ENCODE assay signal across 25 mouse cellular contexts in genomic region chr15:81885418-81885934, GRCm38 (mm10). TPM values are rescaled to one million over a fixed set of nuclear protein-coding genes. Genes with fewer than 3 reads are reported as not detected.
A peak's percentile ranks its signal among the peaks of the same experiment; 100 is the strongest.
DNase-seq lines count a peak whose midpoint lies in the region; ATAC-seq and TF ChIP-seq lines count a peak whose summit lies in the region.
"Had no signal": no experiment of that assay in that cellular context is flagged by ENCODE, and none has a peak within 500 bp of the region (broad histone marks: within the 10 kb centered on the region; RNA-seq: fewer than 3 reads in every experiment).

No protein-coding gene starts in this region.

- no peak overlapping the region for H3K9ac ChIP-seq in kidney, postnatal 0 days (ENCODE audit: low read depth, low read length)
- no peak overlapping the region for H3K9ac ChIP-seq in liver, adult 2 months (ENCODE audit: low read depth, low read length)
- no peak overlapping the region for H3K9ac ChIP-seq in liver, postnatal 0 days (replicated peaks)
- H3K9ac ChIP-seq: embryonic facial prominence, embryonic 13.5 days; forebrain, embryonic 12.5 days; heart, embryonic 13.5 days; hindbrain, embryonic 12.5 days had no signal

- no peak for TF ChIP-seq EP300 in liver, postnatal 0 days (IDR thresholded peaks at IDR 0.05; ENCODE audit: low read depth)

- TF ChIP-seq POLR2A in liver, adult 2 months (IDR thresholded peaks at IDR 0.05; ENCODE audit: extremely low read depth, insufficient read depth, low read length): no peak

- H3K79me2 ChIP-seq in liver, adult 2 months (ENCODE audit: control insufficient read depth, insufficient read depth, low read length): peaks cover 59% of the 10 kb centered on the region

- peak overlapping the region; percentile 62 for H3K27ac ChIP-seq in kidney, postnatal 0 days
- H3K27ac ChIP-seq in liver, adult 2 months (replicated peaks; ENCODE audit: insufficient read depth, low read depth, low read length): peak overlapping the region; percentile 6; the same call in 1 of the 2 replicates
- no peak overlapping the region for H3K27ac ChIP-seq in liver, postnatal 0 days (ENCODE audit: low read depth)
- H3K27ac ChIP-seq: embryonic facial prominence, embryonic 13.5 days; forebrain, embryonic 12.5 days; heart, embryonic 13.5 days; hindbrain, embryonic 12.5 days had no signal

- no peak for TF ChIP-seq CTCF in kidney, postnatal 0 days (IDR thresholded peaks at IDR 0.05; ENCODE audit: low read depth)
- TF ChIP-seq CTCF in liver, adult 2 months (IDR thresholded peaks at IDR 0.05; ENCODE audit: low read depth, low read length): no peak
- TF ChIP-seq CTCF in liver, postnatal 0 days (IDR thresholded peaks at IDR 0.05; ENCODE audit: low read depth): no peak

- no peaks in the 10 kb centered on the region for H3K4me1 ChIP-seq in kidney, postnatal 0 days (replicated peaks; ENCODE audit: insufficient read depth, low read length)
- H3K4me1 ChIP-seq in liver, adult 2 months (ENCODE audit: control insufficient read depth, insufficient read depth, low read length): peaks cover 33% of the 10 kb centered on the region
- H3K4me1 ChIP-seq in liver, postnatal 0 days (ENCODE audit: insufficient read depth): peaks cover 23% of the 10 kb centered on the region
- H3K4me1 ChIP-seq: embryonic facial prominence, embryonic 13.5 days had no signal

- WGBS in kidney, postnatal 0 days: 26% methylated on average over 3 of the region's 3 CpGs
- WGBS in liver, adult 2 months: 69% methylated on average over 3 of the region's 3 CpGs
- 92% methylated on average over 3 of the region's 3 CpGs for WGBS in liver, postnatal 0 days (ENCODE audit: insufficient replicate concordance)

- H3K4me3 ChIP-seq in kidney, postnatal 0 days (replicated peaks; ENCODE audit: low read depth, low read length): no peak overlapping the region
- no peak overlapping the region for H3K4me3 ChIP-seq in liver, adult 2 months (ENCODE audit: insufficient read depth, low read depth, low read length)
- no peak overlapping the region for H3K4me3 ChIP-seq in liver, postnatal 0 days (ENCODE audit: low read depth, low read length)
- H3K4me3 ChIP-seq: embryonic facial prominence, embryonic 13.5 days; forebrain, embryonic 12.5 days; heart, embryonic 13.5 days; hindbrain, embryonic 12.5 days had no signal

- H3K9me3 ChIP-seq in kidney, postnatal 0 days (replicated peaks; ENCODE audit: low read length): no peaks in the 10 kb centered on the region
- no peaks in the 10 kb centered on the region for H3K9me3 ChIP-seq in liver, postnatal 0 days (ENCODE audit: low read length)
- H3K9me3 ChIP-seq: embryonic facial prominence, embryonic 13.5 days; forebrain, embryonic 12.5 days; G1E; heart, embryonic 13.5 days; hindbrain, embryonic 12.5 days had no signal

- no peaks in the 10 kb centered on the region for H3K27me3 ChIP-seq in kidney, postnatal 0 days (ENCODE audit: insufficient read depth, low read length)
- no peaks in the 10 kb centered on the region for H3K27me3 ChIP-seq in liver, adult 2 months (ENCODE audit: control insufficient read depth, insufficient read depth, low read length)
- no peaks in the 10 kb centered on the region for H3K27me3 ChIP-seq in liver, postnatal 0 days (ENCODE audit: insufficient read depth, low read length)
- H3K27me3 ChIP-seq: embryonic facial prominence, embryonic 13.5 days; forebrain, embryonic 12.5 days; heart, embryonic 13.5 days; hindbrain, embryonic 12.5 days had no signal

- ATAC-seq in kidney, postnatal 0 days (replicated peaks; ENCODE audit: low FRiP score, low read depth): peak; percentile 37; the same call in 1 of the 2 replicates
- ATAC-seq in liver, postnatal 0 days: no peak
- ATAC-seq: CD4-positive, CD25-positive, alpha-beta regulatory T cell, adult 4 months; forebrain, embryonic 16.5 days had no signal

- peak; percentile 9 for DNase-seq in embryo, embryonic 10.5 days (ENCODE audit: low spot score)
- DNase-seq in embryo, embryonic 10 days (ENCODE audit: low spot score): no peak
- DNase-seq in kidney, adult 9 months: peak; percentile 32
- DNase-seq in kidney, postnatal 10 days: no peak
- peak; percentile 60 for DNase-seq in kidney, postnatal 0 days (ENCODE audit: low spot score)
- DNase-seq in kidney, postnatal 36 days: no peak
- no peak for DNase-seq in liver, adult 2 months (ENCODE audit: extremely low read depth, low read depth, low spot score)
- no peak for DNase-seq in liver, postnatal 0 days
- DNase-seq: adrenal gland, adult 8-10 months; adrenal gland, postnatal 36 days; B cell, adult 2 months; cerebellum, adult 11 months; cerebellum, adult 8-10 months; cerebellum, postnatal 14 days; gastrocnemius, postnatal 25 days; heart, postnatal 36 days had no signal

- H3K4me2 ChIP-seq in kidney, postnatal 0 days (ENCODE audit: low read length): no peak overlapping the region
- no peak overlapping the region for H3K4me2 ChIP-seq in liver, postnatal 0 days (ENCODE audit: low read depth, low read length)
- H3K4me2 ChIP-seq: embryonic facial prominence, embryonic 13.5 days; forebrain, embryonic 12.5 days; heart, embryonic 13.5 days; hindbrain, embryonic 12.5 days had no signal

- H3K36me3 ChIP-seq in kidney, postnatal 0 days (ENCODE audit: insufficient read depth, low read length): peaks cover 12% of the 10 kb centered on the region
- H3K36me3 ChIP-seq in liver, adult 2 months (ENCODE audit: control insufficient read depth, insufficient read depth, low read length): peaks cover 18% of the 10 kb centered on the region
- H3K36me3 ChIP-seq in liver, postnatal 0 days (replicated peaks; ENCODE audit: insufficient read depth, low read length): peaks cover 28% of the 10 kb centered on the region; the same call in 1 of the 2 replicates

RNA-seq across cellular contexts. Expression of gene Aco2, which starts 13.4 kb away (rescaled TPM):
- 263 and 285 TPM in 2 replicates for polyA plus RNA-seq in kidney, postnatal 0 days (2015; fragmentation: Nextera tagmentation; extraction: Ambion mirVana)
- total RNA-seq in liver, adult 2 months (2014; rRNA removed): 170 and 187 TPM in 2 replicates
- 127 TPM in 2 replicates for polyA plus RNA-seq in liver, adult 2 months (2012; rRNA removed)
- polyA plus RNA-seq in liver, postnatal 0 days (2015; fragmentation: Nextera tagmentation; extraction: Ambion mirVana): 86.7 and 87.0 TPM in 2 replicates

RNA-seq across cellular contexts. Expression of gene Phf5a, which starts 13.8 kb away (rescaled TPM):
- polyA plus RNA-seq in kidney, postnatal 0 days (2015; fragmentation: Nextera tagmentation; extraction: Ambion mirVana): 103 and 110 TPM in 2 replicates
- 12.3 and 15.6 TPM in 2 replicates for total RNA-seq in liver, adult 2 months (2014; rRNA removed)
- polyA plus RNA-seq in liver, adult 2 months (2012; rRNA removed): 27.5 and 28.7 TPM in 2 replicates
- 61.5 and 63.0 TPM in 2 replicates for polyA plus RNA-seq in liver, postnatal 0 days (2015; fragmentation: Nextera tagmentation; extraction: Ambion mirVana)

RNA-seq across cellular contexts. Expression of gene Tob2, which starts 26.9 kb away (rescaled TPM):
- 22.5 and 27.7 TPM in 2 replicates for polyA plus RNA-seq in kidney, postnatal 0 days (2015; fragmentation: Nextera tagmentation; extraction: Ambion mirVana)
- 15.8 and 25.6 TPM in 2 replicates for total RNA-seq in liver, adult 2 months (2014; rRNA removed)
- 20.9 and 21.6 TPM in 2 replicates for polyA plus RNA-seq in liver, adult 2 months (2012; rRNA removed)
- polyA plus RNA-seq in liver, postnatal 0 days (2015; fragmentation: Nextera tagmentation; extraction: Ambion mirVana): 10.9 and 12.3 TPM in 2 replicates

RNA-seq across cellular contexts. Expression of gene Polr3h, which starts 40.6 kb away (rescaled TPM):
- 122 and 129 TPM in 2 replicates for polyA plus RNA-seq in kidney, postnatal 0 days (2015; fragmentation: Nextera tagmentation; extraction: Ambion mirVana)
- 6.4 and 7.3 TPM in 2 replicates for total RNA-seq in liver, adult 2 months (2014; rRNA removed)
- 6.8 and 8.3 TPM in 2 replicates for polyA plus RNA-seq in liver, adult 2 months (2012; rRNA removed)
- 57.0 and 57.3 TPM in 2 replicates for polyA plus RNA-seq in liver, postnatal 0 days (2015; fragmentation: Nextera tagmentation; extraction: Ambion mirVana)

RNA-seq across cellular contexts. Expression of gene Csdc2, which starts 51.1 kb away (rescaled TPM):
- 20.4 and 23.1 TPM in 2 replicates for polyA plus RNA-seq in kidney, postnatal 0 days (2015; fragmentation: Nextera tagmentation; extraction: Ambion mirVana)
- 0.09 and 0.13 TPM in 2 replicates for total RNA-seq in liver, adult 2 months (2014; rRNA removed)
- 0.35 and 0.80 TPM in 2 replicates for polyA plus RNA-seq in liver, adult 2 months (2012; rRNA removed)
- 0.52 and 0.59 TPM in 2 replicates for polyA plus RNA-seq in liver, postnatal 0 days (2015; fragmentation: Nextera tagmentation; extraction: Ambion mirVana)
- total RNA-seq: common myeloid progenitor, adult 5-6 weeks; G1E; granulocyte monocyte progenitor cell, adult 5-6 weeks had no signal
- polyA plus RNA-seq: CD4-positive, CD25-positive, alpha-beta regulatory T cell, adult 4 months; G1E had no signal

Comparison
In these comparisons a context has a peak if more than half of its experiments do, and no peak if none do; other contexts are left out.
1. DNase-seq: peak in embryo, embryonic 10.5 days (single experiment), kidney, adult 9 months (single experiment) and kidney, postnatal 0 days (single experiment); none in embryo, embryonic 10 days (single experiment), kidney, postnatal 10 days (single experiment), kidney, postnatal 36 days (0 of 2), liver, adult 2 months (single experiment) and liver, postnatal 0 days (single experiment).